Mouse (Mus musculus) WW6 (cell line): ENCODE measurements around the gene Kmt2b.

Experiments used
- DNase-seq: peaks from one replicate; pipeline ENCODE4 v3.0.0-alpha.2; 2013; ENCODE audit warnings: low read depth, low spot score

Kmt2b gene

DNA sequence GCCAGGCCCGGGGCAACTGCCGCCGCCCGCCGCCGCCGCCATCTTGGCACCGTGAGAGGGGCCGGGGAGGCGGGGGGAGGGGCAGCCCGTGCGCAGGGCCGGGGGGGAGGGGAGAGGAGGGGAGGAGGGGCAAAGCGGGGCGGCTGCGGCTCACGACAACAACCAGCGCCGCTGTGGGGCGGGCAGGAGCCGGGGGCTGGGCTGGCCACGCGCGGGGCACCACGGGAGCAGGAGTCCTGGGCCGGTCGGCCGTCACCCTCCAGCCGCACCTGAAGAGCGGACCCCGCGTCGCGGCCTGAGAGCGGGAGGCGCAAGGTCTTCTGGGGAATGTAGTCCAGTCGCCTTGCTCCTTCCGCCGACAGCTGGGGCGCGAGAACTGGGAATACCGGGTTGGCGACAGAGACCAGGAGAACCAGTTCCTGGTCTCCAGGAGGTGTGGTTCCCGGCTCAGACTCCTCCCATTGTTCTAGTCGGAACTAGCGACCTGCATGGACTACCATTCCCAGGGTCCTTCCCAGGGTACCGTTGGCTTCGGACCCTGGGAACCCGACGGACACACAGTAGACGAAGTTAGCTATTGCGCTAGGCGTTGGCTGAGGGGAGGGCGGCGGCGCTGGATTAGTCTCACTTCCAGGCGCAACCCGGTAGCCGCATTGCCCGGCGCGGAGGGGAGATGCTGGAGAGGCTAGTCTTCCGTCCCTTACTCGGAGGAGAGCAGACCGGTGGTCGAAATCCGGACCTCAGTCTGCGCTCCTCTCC, at the start of gene Kmt2b:
TSS of gene Kmt2b (minus strand) at position 51 of the 759 bp plus-strand sequence.
- DNase-seq = peak; percentile 98

- no peak for DNase-seq
Measured at GRCm38 (mm10) chr7:30636395-30636794, 47.9 kb upstream of the Kmt2b start.

DNA sequence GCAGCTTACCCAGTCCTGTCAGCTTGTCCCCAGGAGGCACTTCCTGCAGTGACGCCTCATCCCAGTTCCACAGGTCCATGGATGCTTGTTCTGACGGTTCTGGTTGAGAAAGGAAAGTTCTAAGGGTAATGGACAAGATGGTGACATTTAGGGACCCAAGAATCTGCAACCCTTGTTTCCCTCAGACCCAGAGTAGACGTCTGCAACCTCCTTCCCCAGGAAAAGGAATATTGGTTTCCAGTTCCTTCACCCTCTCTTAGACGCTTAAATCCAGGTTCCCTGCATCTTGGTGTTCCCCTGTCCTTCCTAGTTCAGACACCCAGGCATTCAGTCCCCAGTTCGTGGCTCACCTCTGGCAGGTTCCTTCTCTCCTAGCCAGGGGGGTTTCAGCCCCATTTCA, 47.2 kb upstream of the Kmt2b start, which contains the start of gene Etv2:
TSS of gene Etv2 (minus strand) at position 101 of the 400 bp plus-strand sequence.
- no peak for DNase-seq

DNA sequence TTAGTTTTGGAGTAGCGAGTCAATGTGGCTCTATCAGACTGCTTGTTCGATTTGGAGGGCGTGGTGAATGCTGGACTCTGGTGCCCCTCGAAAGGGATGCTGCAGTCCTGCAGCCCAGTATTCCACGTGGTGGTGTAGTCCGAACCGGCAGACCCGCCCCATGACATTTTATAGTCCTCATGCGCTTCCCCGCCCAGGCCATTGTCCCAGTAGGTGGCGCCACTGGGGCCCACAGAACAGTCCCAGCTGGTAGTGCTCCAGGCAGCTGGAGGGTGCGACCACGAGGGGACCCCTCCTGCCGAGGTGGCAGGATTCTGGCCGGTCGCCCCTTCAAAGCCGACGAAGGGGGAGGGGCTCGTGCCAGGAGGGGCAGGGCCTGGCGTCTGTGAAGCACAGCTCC, 46.1 kb upstream of the Kmt2b start:
- no peak for DNase-seq

DNA sequence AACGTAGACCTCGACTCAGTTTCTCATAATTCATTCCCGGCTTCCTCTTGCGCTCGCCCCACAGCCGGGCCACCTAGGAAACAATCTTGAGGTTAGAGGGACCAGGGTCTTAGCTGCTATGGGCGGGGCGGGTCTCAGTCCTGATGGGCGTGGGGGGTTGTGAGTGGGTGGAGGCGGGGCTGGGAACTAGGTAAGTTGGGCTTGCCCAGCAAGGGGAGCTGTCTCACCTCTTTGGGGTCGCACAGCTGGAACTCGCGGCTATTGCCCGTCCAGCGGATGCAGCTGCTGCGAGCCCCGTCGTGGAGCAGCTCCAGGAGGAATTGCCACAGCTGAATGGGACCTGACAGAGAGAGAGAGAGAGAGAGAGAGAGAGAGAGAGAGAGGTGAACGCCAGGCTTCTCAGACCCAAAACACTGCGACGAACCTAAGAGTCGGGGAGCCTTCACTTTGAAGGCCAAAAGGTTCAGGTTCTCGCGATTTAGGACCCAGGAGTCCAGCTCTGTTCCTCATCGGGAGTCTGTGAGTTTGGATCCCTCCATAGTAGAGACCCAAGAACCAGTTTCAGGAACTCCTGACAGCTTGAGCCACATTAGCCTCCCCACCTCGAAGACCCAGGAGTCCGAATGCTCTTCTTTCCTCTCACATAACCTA, 45.4 kb upstream of the Kmt2b start:
- DNase-seq = no peak

GRCm38 (mm10) chr7:30629013-30629412, 40.5 kb upstream of the Kmt2b start:
- no peak for DNase-seq

- no peak for DNase-seq
Measured at GRCm38 (mm10) chr7:30626647-30627046, 38.1 kb upstream of the Kmt2b start.

DNA sequence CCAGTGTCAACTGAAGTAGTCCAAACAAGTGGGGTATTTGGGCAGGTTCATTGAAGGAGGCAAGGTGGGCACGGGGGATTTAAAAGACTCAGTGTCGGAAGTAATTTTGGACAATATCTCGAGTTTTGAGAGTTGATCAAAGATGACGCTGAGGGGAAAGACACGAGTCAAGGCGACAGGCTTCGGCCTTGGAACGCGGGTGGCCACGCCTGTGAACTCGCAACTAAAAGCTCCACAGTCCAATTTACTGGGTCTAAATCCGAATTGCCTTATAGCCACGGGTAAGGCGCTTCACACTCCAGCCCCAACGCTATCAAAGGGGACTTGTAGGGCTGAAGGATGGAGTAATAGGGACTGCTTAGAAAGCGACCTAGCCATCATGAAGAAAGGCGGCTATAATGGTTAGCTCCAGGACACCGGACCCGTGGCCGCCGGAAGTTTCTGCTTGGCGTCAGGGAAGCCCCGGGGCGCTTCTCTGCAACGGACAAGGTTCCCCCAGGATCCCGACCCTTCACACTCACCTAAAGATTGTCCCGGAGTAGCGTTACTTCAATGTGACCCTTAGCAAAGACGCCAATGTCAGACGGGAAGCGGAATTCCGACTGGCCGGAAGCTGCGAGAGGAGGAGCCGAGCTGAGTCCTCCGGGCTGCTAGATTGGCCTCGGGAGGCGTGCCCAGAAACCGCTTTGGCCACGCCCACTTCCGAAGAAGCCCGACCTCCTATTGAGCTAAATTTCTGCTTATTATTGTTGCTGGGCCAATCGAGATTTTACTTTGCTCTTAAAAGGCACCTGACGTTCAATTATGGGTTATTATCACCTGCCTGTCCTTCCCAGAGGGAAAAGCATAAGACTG, 37.2 kb upstream of the Kmt2b start, which contains the start of gene Cox6b1:
TSS of gene Cox6b1 (minus strand) at position 622 of the 855 bp plus-strand sequence.
- DNase-seq = peak; percentile 73

DNA sequence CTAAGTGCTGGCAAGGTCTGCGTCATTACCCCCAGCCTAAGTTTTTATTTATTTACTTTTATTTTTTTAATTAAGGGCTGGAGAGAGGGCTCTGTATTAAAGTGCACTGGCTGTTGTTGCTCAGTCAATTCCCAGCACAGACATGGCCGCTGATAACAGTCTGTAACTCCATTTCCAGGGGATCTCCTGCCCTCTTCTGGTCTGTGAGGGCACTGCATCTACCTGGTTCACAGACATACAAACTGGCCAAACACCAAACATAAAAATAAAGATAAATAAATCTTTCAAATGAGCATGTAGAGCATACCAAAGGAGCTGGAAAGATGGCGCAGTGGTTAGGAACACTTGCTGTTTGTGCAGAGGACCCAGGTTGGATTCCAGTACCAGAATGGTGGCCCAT, 30.7 kb upstream of the Kmt2b start:
- no peak for DNase-seq

DNA sequence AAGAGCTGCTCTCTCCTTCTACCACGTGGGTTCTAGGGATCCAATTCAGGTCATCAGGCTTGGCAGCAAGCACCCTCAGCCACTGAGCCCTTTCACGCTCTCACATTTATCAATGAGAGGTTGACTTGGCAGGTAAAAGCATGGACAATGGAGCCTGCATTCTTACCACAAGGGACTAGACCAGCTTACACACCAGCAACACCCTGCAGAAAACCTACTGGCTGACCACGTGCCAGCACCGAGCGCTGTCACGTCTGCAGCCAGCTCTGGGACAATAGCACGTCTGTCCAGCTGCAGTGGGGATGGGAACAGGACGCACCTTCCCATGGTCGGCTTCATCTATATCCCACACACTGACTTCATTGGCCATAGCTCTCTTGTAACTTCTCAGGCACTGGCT, 30.1 kb upstream of the Kmt2b start:
- DNase-seq = no peak

DNA sequence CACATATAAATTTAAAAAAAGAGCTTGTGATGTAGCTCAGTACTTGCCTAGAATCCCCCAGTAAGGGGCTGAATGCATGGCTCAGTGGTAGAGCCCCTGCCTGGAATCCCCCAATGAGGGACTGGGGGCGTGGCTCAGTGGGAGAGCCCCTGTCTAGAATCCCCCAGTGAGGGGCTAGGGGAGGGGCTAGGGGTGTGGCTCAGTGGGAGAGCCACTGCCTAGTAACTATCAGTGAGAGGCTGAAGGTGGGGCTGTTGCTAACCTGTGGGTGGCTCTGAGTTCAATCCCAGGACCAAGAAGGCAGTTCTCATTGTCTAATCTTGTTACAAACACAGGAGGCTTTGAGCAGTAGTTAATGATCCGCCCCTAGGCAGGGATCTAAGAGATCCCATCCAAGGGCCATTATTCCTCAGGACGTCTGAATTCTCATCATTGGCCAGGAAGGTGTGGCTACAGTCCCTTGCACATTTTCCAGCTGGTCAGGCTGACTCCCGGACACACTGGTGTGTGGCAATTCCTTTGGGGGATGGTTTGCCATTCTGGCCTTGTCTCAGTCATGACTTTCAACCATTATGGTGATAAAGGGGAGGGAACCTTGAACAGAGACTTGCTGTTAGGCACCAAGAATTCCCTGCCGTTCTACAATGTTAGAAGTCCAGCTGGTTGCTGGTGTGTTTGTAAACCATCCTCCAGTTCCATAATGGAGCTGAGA, 26.7 kb upstream of the Kmt2b start:
- no peak for DNase-seq

- no peak for DNase-seq
Measured at GRCm38 (mm10) chr7:30614454-30614853, 25.9 kb upstream of the Kmt2b start.

GRCm38 (mm10) chr7:30613529-30614112, 25.1 kb upstream of the Kmt2b start:
- DNase-seq = no peak

- DNase-seq = no peak
Measured at GRCm38 (mm10) chr7:30612654-30613402, 24.3 kb upstream of the Kmt2b start, which contains the start of gene Upk1a. Upk1a (minus strand) TSS chr7:30612847.

DNA sequence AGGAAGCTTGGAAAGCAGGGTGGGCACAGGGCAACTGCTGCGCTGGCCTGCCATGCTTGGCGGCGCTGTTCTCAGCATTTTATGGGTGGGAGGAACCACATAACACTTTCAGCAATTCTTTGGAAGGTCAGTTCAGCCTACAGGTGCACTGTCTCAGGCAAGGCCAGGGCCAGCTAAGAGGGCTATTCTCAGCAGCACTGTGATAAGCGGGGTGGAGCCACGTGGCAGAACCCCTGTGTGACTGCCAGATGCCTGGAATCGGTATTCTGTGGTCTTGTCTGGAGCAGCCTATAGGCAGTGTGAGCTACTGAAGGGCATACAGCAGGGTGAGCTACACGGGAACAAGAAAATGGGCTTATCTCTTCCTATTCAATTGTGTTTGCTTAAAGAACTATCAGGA, 21.5 kb upstream of the Kmt2b start:
- DNase-seq = no peak

DNA sequence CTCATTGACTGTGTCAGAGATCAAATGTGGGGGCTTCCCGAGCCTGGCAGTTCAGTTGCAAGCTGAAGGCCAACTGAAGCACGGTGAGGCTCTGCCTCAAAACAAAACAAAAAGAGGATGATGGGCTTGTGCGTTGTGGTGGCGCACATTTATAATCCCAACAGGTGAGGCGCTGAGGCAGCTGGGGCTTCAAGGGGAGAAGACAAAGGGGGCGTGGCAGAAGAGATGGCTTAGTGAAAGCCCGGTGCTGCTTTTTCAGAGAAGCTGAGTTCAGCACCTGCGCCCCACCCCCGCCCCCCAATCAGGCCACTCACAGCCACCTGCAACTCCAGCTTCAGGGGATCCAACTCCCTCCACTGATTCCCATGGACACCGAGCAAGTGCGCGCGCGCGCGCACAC, 19.9 kb upstream of the Kmt2b start:
- DNase-seq = no peak

- peak; percentile 86 for DNase-seq
Measured at GRCm38 (mm10) chr7:30607706-30608309, 19.3 kb upstream of the Kmt2b start.

DNA sequence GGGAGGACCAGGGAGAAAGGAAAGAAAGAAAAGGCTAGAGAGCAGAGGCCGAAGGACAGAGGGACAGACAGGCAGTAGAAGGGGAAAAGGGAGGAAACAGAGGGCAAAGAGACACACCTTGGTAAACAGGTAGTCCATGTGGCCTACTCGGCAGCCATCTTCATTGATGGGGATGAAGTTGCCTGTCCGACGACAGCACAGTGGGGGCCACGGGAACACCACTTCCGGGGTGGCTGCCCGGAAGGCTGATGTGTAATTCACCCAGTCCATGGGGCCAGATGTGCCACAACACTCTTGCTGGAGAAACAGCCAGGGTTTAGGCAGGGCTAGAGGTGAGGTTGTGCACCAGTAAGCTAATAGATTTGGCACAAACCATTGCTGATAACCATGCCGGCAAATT, 16.4 kb upstream of the Kmt2b start:
- DNase-seq = no peak

DNA sequence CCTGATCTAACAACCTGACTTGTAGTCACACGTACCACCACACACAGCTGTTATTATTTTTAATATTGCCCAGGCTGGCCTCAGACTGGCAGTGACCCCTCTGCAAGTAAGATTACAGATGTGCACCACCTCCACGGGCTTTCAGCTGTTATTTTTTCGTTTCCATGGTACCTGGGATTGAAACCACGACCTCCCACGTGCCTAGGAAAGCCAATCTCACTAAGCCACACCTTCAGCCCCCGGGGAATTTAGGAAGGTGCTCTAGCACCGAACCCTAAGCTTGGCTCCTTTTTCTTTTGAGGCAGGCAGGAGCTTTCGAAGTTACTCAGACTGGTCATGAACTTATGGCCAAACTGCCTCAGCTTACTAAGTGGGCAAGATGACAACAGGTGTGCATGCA, 15.9 kb upstream of the Kmt2b start:
- DNase-seq = no peak

DNA sequence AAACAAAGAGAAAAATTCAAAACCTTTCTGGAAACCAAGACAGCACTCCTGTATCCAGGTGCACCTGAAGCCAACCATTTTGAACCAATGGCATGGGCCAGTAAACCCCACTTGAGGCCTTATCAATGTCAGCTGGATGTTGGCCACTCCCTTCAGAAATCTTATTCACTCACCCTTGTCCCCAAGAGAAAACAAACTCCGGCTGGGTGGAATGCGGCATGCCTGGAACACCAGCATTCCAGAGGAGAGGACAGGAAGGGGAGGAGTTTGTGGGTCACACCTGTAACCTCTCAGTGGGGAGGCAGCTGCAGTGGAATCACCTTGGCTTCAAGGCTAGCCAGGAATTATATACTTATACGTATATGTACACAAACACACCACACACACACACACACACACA, 14.1 kb upstream of the Kmt2b start:
- no peak for DNase-seq
